Mouse (Mus musculus) kidney, adult 2 months (tissue): ENCODE data around the gene Mettl23. TPM values are rescaled to one million over a fixed set of nuclear protein-coding genes. Genes with fewer than 3 reads are reported as not detected.
A peak's percentile ranks its signal among the peaks of the same experiment; 100 is the strongest.
"Not testable (repeated sequence)": the region's sequence is repeated elsewhere in the genome, so short reads cannot be mapped to it uniquely, and the experiment has no call there.

ENCODE experiments used
- DNase-seq: peaks from one replicate; pipeline ENCODE4 v3.0.0; 2021
- H3K27ac ChIP-seq: fragments of 200-500 bp; 2 replicates; pipeline ENCODE4 v1.5.1; 2012; ENCODE audit warnings: low read depth, low read length, control low read depth, inconsistent platforms; ENCODE audit not compliant: insufficient read depth
- H3K27me3 ChIP-seq: fragments of 200-500 bp; replicated peaks from 2 replicates; pipeline ENCODE4 v1.6.1; 2012; ENCODE audit warnings: mild to moderate bottlenecking, moderate library complexity, low read length, inconsistent platforms; ENCODE audit not compliant: control insufficient read depth, insufficient read depth
- H3K36me3 ChIP-seq: fragments of 200-500 bp; 2 replicates; pipeline ENCODE4 v1.6.1; 2012; ENCODE audit warnings: mild to moderate bottlenecking, moderate library complexity, low read length, inconsistent platforms; ENCODE audit not compliant: control insufficient read depth, insufficient read depth
- H3K4me1 ChIP-seq: fragments of 200-500 bp; 2 replicates; pipeline ENCODE4 v1.6.1; 2011; ENCODE audit warnings: low read length; ENCODE audit not compliant: control insufficient read depth, insufficient read depth
- H3K4me3 ChIP-seq: fragments of 200-500 bp; 2 replicates; pipeline ENCODE4 v1.5.1; 2011; ENCODE audit warnings: mild to moderate bottlenecking, low read depth, low read length, control low read depth; ENCODE audit not compliant: insufficient read depth
- CTCF ChIP-seq: fragments of 200-500 bp; conservative IDR thresholded peaks from 2 replicates; pipeline ENCODE4 v1.5.1; 2011; ENCODE audit warnings: low read depth, mild to moderate bottlenecking, control low read depth, low read length, moderate library complexity, mixed read lengths; ENCODE audit not compliant: insufficient read depth, insufficient read length
- POLR2A ChIP-seq: fragments of 200-500 bp; IDR thresholded peaks from one replicate; pipeline ENCODE4 v1.6.1; 2011; ENCODE audit warnings: low read depth, low read length, control low read depth
- WGBS: fragments of 180-500 bp; shearing (Covaris S2); methylation state at CpG from one replicate; pipeline ENCODE4 v1.1.7; 2018; 5-methylcytosine and 5-hydroxymethylcytosine counted together
- polyA plus RNA-seq: library from polyadenylated mRNA; depleted of rRNA; stranded (reverse); fragments of >200 nt; gene quantifications from 2 replicates; pipeline ENCODE4 v1.2.3, GENCODE M21; 2012

Mettl23 gene
- polyA plus RNA-seq, 1 experiment: 32.8 TPM

DNA sequence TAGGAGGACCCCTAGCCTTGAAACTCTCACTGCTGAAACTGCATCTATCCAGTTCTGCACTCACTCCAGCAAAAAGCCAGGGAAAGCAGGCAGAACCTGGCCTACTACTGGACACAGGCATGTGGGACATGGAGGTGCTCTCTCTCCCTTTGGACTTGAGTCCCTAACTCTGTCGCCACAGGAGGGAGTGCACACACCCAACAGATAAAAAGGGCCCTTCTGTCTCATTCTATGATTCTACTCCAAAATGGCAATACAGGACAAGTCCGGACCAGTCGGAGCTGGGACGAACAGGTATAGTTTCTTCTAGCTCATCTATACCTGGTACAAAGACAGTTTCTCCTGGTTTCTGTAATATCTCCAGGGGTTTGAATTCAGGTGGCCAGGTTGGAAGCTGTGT is 2.3 kb upstream of the Mettl23 start:
- H3K36me3 ChIP-seq: peaks cover 7% of the 10 kb centered on the region
- no peak for DNase-seq
- H3K27me3 ChIP-seq: no peaks in the 10 kb centered on the region
- WGBS: 77% methylated on average over 4 of the region's 4 CpGs
- H3K4me3 ChIP-seq: no peak overlapping the region
- no peak overlapping the region for H3K27ac ChIP-seq
- no peak for TF ChIP-seq CTCF
- no peak for TF ChIP-seq POLR2A
- peaks cover 13% of the 10 kb centered on the region for H3K4me1 ChIP-seq

DNA sequence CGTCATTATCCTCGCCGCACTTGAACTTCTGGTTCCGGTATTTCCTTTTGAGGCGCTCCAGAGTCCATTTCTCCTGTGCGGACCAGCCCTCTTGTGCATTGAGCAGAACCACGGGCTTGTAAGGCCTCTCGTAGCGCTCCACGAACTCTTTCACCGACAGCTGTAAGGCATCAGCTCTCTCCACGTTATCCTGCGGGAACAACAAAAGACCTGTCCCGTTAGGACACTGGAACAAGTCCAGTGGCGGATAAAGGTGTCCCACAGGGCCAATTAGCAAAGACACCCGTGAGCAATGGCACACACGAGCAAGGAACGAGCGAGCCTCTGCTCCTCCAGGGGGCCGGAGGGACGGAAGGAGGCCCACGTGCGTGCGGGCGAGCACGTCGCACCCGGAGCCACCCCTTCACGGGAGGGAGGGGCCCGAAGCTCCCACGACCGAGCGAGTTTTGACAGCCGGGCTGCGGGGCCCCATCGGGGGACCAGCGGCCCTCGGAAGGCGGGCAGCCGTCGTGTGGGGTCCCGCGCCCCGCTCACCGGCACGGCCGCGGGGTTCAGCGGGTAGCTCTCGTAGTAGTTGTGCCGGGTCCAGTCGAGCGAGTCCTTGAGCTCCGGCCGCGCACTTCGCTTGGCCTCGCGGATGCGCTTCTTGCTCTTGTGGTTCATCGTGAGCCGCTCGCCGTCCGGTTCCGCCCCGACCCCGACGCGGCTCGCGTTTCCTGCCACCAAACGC is 382 bp upstream of the Mettl23 start:
- DNase-seq: peak; percentile 72
- no peak for TF ChIP-seq CTCF
- TF ChIP-seq POLR2A: no peak
- Histone ChIP-seq H3K27ac (peak overlapping the region; percentile 93), H3K4me1 (peaks cover 13% of the 10 kb centered on the region), H3K4me3 (peak overlapping the region; percentile 61), H3K27me3 (no peaks in the 10 kb centered on the region), H3K36me3 (peaks cover 6% of the 10 kb centered on the region)
- WGBS: under 1% methylated on average over 73 of the region's 73 CpGs

DNA sequence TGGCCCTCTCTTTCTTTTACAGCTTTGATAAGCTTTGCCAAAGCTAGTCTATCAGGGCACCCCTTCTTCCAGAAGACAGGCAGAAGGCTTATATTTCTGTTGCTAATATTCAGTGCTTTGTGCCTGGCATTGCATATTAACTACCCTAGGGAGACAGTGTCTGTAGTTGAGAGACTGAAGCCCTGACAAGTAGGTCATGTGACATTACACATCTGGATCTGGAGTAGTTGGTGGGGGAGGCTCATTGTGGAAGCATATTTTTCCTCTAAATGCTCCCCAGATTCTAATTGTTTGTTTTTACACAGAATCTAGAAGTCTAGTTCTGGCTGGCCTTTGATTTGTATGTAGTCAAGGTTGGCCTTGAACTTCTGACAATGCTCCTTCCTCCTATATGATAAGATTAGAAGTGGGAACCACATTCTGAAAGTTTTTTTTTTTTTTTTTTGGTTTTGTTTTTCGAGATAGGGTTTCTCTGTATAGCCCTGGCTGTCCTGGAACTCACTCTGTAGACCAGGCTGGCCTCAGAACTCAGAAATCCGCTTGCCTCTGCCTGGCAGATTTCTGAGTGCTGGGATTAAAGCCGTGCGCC is 3.6 kb downstream of the Mettl23 start:
- DNase-seq: no peak
- H3K27me3 ChIP-seq: no peaks in the 10 kb centered on the region
- H3K4me3 ChIP-seq: no peak overlapping the region
- WGBS: 79% methylated on average over 4 of the region's 4 CpGs
- peaks cover 9% of the 10 kb centered on the region; the same call in 1 of the 2 replicates for H3K4me1 ChIP-seq
- TF ChIP-seq CTCF (no peak), POLR2A (no peak)
- peaks cover 20% of the 10 kb centered on the region for H3K36me3 ChIP-seq
- H3K27ac ChIP-seq: no peak overlapping the region

DNA sequence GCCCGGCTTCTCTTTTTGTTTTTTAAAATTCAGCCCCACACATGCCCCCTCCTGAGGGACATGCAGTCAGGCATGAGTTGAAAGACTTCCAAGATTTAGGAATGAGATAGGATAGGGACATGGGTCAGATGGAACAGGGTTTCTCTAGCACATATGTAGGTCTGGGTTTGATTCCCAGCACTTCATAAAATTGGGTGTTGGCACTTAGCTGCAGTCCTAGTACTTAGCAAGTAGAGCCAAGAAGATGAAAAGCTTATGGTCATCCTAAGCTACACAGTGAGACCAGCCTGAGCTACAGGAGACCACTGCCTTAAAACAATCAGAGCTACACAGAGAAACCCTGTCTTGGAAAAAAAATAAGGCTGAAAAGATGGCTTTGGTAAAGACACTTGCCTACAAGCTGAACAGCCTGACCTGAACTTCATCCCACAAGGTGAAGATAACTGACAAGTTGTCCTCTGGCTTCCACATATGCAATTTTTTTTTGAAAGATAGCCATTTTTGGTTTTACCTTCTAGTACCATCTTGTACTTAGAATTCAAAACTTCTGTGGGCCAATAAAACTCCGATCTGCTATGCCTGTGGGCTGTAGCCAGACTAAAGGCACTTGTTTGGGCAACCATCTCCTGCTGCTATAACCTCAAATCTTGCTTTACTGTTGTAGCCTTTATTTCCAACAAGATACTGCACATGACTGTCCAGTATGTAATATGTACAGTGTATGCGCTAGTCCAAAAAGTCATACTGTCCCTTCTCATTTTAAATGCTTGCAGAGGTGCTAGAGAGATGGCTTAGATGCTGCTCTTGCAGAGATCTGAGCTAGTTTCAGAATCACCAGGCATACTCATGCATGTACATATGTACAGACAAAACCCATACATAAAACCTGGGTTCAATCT is 4.4 kb downstream of the Mettl23 start:
- Histone ChIP-seq H3K4me1 (peaks cover 8% of the 10 kb centered on the region; the same call in 1 of the 2 replicates), H3K36me3 (peaks cover 22% of the 10 kb centered on the region), H3K27me3 (no peaks in the 10 kb centered on the region), H3K4me3 (no peak overlapping the region), H3K27ac (no peak overlapping the region)
- WGBS: 89% methylated on average over 3 of the region's 3 CpGs
- DNase-seq: no peak
- TF ChIP-seq POLR2A (no peak), CTCF (no peak)

DNA sequence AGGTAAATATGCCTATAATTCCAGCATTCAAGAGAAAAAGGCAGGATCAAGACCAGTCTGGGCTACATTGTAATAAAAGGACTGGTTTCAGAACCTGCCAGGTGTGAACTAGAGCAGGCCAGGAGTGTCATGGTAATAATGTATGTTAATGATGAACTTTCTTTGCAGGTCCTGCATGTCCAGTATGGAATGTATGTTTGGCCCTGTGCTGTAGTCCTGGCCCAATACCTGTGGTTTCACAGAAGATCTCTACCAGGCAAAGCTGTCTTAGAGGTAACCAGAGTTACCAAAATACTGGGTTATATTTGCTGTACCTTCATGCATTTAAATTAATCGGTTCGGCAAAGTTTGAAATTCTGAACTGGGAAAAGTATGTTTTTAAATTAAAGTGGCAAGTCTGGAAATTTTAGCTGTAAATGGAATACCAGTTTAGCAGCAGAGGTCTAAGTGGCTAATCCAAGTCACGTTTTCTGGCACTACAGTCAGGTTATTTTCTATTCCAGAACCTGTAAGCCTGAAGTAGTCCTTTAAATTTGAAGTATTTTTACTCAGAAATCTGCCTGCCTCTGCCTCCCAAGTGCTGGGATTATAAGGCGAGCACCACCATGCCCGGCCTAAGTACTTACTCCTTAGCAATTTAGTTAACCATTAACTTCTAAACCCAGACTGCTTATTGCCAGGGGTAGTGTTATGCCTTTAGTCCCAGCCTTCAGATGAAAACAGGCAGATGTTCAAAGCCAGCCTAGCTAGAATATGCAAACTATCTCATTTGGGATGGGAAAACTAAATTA is 5.2 kb downstream of the Mettl23 start:
- Histone ChIP-seq H3K27me3 (no peaks in the 10 kb centered on the region), H3K4me3 (no peak overlapping the region), H3K27ac (no peak overlapping the region), H3K4me1 (peaks cover 8% of the 10 kb centered on the region; the same call in 1 of the 2 replicates), H3K36me3 (peaks cover 22% of the 10 kb centered on the region)
- peak; percentile 48 for DNase-seq
- WGBS: 61% methylated on average over 5 of the region's 5 CpGs
- TF ChIP-seq POLR2A: no peak
- TF ChIP-seq CTCF: no peak

DNA sequence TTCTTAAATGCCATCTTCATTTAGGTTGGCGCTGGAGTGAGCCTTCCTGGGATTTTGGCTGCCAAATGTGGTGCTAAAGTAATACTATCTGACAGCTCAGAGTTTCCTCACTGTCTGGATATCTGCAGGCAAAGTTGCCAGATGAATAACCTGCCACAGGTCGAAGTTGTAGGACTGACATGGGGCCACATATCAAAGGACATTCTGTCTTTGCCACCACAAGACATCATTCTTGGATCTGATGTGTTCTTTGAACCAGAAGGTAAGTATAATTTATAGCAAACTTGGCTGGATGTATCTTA is 5.8 kb downstream of the Mettl23 start:
- H3K27me3 ChIP-seq, DNase-seq, H3K27ac ChIP-seq, H3K4me1 ChIP-seq, H3K4me3 ChIP-seq: not testable (repeated sequence)
- 69% methylated on average over 2 of the region's 2 CpGs for WGBS
- H3K36me3 ChIP-seq: peaks cover 22% of the 10 kb centered on the region
